Mouse (Mus musculus) ovary, postnatal 36 days (tissue): Measurements from ENCODE around the gene Gpr27.
A peak's percentile ranks its signal among the peaks of the same experiment; 100 is the strongest.

ENCODE experiments used
- DNase-seq: peaks from one replicate; pipeline ENCODE4 v3.0.0; 2022; ENCODE audit warnings: low spot score, mixed read lengths

The Gpr27 gene

DNA sequence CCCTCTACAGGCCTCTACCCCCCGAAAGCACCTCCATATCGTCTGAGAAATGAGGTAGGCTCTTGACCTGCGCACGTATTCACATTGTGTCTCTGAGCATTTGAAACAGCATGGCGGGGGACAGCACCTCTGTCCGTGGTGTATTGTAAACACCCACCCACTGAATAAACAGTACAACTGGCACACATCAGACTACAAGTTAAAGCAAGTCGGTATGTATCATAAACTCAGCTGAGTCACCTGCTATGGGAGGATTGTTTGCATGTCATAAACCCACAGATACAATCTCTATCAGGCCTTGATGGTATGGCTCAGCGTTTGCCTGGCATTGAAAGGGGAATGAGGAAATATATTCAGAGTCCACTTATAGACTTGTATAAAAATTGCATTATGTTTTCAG lies 15.2 kb upstream of the Gpr27 start:
- DNase-seq = no peak

DNA sequence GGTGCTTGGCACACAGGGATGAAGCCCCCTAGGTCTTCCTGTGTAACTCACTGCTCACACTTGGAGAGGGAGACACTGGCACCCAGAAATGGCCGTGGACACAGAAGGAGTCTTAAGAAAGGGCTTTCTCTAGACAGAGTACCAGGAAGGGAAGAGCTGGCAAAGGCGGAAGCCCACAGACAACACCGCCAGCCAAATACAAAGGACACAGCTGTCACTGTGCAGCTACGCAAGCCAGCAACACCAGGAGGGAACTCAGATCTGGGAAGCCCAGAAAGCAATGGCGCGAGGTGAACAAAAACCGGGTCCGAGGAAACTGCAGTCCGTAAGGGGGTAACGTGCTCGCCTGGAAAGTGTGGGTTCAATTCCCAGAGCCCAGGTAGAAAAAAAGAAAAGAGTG lies 14.4 kb upstream of the Gpr27 start:
- DNase-seq = no peak

DNA sequence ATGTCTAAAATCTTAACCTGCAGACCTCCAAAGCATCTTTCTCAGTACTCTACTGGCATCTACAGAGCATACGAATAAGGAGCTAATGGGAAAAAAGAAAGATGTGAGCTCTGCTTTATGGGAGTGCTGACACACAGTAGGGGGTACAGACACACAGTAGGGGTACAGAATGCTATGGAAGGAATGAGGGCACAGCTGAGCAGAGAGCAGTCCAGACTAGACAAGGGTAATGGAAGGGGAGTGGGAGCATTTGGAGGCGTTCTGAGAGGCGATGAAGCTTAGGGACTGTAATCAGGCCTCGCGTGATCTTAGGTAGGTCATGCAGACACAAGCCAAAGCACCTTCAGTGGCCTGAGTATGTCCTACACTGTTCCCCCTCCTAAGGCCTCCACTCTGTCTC lies 8.5 kb upstream of the Gpr27 start:
- DNase-seq = no peak

DNA sequence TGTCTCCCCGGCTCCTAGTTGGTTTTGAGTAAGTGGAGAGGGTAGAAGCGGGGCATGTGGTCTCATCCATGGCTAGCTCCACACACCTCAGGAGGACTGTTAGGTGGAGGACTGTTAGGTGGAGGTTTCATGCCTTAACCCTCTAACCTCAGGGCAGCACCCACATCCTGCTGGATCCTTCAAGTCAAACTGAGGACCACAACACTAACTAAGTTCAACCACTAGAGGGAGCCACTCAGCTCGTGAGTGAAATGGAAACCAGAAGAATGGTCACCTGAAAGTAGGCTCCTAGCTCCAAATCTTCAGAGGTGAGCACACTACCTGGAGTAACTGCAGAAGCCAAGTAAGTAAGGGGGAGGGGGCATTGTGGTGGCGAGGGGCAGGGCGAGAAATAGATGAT lies 7.6 kb upstream of the Gpr27 start:
- DNase-seq = no peak

DNA sequence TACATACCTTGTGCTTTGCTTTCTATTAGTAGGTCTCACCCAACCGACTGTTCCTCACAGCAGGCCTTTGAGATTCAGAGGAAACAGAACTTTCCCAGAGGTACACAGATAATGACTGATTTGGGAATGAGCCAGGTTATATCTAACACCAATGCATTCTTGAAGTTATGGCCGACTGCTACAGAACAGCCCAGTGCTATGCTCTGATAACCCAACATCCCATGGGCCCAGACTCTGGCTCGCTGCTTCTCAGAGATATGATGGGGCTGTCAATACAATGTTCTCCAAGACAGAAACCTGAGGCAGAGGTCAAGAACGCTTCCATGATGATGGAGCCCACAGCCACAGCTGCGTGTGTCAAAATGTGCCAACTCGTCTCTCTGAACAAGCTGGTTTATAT lies 4.0 kb upstream of the Gpr27 start:
- DNase-seq = no peak

DNA sequence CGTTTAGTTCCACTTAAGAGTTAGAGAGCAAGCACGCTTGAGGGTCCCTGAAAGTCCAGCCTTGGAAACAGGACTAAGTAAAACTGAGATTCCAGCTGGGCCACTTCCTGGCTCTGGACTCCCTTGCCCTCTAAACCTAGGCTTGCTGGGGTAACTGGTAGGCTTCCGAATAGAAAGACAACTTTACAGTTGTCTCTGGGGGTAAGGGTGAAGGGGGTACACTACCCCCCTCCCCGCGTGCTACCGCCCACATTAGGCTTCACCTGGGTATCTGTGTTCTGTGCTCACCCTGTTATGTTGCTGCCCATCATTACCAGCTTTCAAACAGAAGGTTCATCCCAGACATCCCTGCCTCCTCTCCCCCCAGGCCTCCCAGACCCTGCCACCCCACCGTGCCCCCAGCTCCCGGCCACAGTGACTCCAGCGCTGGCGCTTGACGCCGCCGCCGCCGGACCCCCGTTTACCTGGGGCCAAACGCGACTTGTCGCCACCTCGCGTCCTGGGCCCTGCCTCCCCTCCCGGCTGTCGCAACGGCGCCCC lies 743 bp upstream of the Gpr27 start:
- DNase-seq = no peak

DNA sequence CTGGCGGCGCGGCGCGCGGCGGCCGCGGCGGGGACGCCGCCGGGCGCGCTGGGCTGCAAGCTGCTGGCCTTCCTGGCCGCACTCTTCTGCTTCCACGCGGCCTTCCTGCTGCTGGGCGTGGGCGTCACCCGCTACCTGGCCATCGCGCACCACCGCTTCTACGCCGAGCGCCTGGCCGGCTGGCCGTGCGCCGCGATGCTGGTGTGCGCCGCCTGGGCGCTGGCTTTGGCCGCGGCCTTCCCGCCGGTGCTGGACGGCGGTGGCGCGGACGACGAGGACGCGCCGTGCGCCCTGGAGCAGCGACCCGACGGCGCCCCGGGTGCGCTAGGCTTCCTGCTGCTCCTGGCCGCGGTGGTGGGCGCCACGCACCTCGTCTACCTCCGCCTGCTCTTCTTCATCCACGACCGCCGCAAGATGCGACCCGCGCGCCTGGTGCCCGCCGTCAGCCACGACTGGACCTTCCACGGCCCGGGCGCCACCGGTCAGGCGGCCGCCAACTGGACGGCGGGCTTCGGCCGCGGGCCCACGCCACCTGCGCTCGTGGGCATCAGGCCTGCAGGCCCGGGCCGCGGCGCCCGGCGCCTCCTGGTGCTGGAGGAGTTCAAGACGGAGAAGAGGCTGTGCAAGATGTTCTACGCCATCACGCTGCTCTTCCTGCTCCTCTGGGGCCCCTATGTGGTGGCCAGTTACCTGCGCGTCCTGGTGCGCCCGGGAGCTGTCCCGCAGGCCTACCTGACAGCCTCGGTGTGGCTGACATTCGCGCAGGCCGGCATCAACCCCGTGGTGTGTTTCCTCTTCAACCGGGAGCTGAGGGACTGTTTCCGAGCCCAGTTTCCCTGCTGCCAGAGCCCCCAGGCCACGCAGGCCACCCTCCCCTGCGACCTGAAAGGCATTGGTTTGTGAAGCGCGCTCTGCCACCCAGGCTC lies 700 bp downstream of the Gpr27 start:
- DNase-seq = peak; percentile 43

DNA sequence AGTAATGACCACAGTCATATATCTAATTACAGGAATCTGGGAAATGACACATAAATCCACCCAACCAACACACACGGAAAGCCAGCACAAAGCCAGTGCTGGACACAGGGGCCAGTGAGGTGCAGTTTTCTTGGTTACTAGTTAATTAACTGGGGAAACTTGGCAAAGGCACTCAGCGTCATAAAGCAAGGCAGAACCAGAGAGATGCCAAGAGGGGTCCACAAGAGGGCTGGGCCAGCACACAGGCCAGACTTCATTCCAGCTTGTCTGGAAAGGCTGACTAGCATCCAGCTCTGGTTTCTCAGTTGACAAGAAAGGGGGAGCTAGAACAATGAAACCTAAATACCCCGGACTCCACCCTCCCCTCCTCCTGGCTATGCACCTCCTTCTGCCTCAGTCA lies 8.0 kb downstream of the Gpr27 start:
- no peak for DNase-seq

DNA sequence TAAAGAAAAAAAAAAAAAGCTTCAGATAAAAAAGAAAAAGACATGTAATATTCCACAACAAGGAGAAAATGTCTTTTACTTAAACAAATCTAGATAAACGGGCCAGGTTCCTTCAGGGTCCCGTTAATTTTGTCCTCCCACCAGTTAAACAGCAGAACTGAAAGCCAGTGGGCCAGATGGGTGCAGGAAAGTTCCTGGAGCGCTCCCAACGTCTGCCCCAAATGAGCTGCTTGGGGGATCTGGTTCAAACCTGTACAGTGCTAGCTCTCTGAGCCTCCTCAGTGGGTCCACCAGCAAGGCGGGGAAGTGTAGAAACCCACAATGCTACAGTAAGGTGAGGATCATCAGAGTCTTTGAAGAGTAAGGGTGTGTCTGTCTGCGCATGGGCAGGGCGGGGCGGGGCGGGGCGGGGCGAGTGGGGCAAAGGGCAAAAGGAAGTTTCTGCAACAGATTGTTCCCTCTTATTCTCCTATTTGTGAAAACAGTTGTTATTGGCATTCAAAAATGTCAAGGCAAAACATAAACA lies 19.2 kb downstream of the Gpr27 start:
- DNase-seq = no peak

DNA sequence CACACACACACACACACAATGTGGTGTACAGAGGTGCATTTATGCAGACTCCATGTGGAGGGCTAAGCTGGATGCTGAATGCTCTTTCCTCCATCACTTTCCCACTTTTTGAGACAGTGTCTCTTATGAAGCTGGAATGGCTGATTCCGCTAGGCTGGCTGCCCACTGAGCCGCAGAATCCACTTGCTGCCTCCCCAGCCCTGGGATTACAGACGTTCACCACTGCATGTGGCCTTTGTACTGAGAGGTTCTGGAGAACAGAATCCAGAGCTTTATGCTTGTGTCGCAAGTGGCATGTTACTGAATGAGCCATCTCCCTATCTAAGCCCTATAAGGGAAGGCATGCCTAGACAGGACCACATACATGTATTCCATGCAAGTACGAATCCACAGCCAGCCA lies 20.8 kb downstream of the Gpr27 start:
- DNase-seq = no peak

DNA sequence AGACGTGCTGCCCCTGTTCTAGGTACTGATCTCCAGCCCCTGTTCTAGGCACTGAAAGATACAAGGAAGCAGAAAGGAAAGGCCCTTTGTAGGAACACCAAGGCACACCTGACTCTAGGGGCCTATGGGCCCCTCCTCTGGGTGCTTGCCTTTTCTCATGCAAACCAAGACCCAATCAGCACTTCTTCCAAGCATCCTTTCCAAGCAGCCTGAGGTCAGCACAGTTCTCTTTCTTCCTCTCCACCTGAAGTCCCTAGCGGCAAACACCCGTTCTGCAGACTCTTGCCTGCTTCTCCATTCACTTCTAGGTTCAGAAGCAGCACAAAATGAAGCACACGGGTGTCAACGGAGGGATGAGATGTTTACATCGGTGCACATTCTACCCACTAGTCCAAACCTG lies 22.7 kb downstream of the Gpr27 start:
- DNase-seq = no peak

DNA sequence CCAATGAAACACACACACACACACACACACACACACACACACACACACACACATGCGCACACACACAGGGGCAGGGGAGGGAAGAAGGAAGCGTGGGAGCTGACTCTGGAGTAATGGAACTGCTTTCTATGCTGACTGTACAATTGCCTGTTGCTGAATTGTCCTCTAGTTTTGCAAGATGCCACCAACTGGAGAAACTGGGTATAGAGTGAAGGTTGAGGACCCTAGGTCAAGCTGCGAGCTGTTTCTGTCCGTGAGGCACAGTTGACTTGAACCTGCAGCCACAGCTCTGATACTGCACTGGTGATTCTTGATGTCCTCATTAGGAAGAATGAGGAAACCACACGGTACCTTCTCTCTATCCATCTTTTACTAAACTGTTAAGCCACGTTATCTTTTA lies 23.4 kb downstream of the Gpr27 start:
- DNase-seq = no peak

DNA sequence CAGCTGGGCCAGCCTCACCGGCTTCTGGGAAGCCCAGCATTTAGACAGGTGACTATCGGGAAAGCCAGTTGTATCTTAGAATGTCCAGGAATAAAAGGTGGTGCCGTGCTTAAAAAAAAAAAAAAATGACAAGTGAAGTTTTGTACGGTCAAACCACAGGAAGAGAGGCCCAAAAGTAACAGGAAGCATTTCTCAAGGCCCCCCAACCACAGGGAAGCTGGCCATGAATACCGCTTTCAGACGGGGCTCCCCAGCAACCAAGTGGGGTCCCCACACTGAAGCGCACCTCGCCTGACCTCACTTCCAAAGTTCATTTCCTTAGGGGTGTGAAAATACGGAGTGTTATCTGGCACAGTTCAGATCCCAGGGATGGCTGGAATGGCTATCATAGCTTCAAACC lies 28.6 kb downstream of the Gpr27 start:
- DNase-seq = no peak

DNA sequence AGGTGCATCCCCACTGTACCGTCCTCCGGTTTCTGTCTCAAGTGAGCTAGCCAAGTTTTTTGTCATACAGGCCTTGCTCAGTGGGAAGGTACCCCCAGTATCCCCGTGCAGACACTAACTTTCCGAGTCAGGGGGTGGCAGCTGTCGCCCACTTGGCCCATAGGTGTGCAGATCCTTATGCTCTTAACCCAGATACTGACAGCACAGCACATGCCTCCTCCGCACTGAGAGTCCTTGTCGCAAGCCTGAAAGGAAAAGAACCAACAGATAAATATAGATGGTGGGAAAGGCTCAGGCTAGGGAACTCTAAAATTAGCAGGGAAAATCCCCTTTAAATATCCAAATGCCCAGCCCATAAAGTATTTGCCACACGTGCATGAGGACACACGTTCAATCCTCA lies 29.9 kb downstream of the Gpr27 start:
- DNase-seq = no peak

DNA sequence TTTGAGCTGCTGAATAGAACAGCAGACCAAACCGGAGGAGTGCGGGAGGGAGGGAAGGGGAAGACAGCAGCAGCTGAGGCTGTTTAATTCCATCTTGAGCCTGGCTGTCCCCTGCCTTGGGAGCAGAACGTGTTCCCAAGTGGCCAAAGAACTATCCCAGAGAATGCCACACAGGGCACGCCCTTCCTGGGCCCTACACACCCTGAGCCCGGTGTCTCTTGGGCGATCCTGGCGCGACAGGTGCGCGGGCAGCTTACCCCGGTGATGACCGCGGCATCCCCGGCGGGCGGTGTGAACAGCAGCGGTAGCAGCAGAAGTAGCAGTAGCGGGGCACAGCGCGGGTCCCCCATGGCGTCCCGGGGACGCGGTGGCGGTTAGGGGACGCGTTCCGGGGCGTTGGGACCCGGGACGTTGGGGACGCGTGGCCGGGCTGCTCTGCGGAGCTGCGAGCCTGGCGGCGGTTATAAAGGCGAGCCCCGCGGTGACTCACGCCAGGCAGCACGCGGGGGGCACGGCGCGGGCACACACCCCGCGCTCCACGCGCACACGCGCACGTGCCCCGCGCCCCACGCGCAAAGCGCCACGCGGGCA lies 33.6 kb downstream of the Gpr27 start, which contains the start of gene Prok2:
Prok2 (minus strand) TSS at position 422 of the 591 bp plus-strand sequence.
- peak; percentile 15 for DNase-seq

DNA sequence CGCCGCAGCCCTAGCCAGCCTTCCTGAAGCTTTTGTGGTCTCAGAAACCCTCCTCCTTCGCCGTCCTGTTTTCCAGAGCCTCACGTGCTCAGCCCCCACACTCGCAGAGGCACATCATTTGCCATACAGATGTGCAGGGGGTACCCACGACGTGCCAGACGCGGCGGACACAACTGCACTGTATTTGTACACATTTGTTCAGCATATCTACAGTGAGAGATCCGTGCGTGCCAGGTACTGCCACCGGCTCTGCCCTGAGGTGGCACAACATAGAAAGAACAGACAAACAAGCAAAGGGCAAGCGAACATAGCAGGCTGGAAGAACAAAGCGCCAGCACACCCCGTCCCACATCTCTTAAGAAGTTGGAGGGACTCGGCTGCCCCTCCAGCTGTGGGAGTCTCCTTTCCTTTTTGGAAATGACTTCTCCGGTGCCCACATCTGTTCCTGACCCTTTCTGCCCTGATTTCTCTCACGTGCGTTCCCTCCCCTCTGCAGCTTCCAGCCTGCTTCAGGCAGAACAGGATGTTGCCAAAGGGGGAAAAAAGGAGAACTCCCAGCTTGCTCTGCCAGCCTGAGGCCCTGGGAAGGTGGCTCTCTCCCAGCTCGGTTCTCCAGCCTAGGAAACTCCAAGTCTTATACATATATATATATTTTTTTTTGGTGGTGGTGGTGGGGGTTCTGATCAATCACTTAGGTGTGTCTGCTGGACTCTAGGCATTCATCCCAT lies 34.3 kb downstream of the Gpr27 start:
- peak; percentile 4 for DNase-seq

DNA sequence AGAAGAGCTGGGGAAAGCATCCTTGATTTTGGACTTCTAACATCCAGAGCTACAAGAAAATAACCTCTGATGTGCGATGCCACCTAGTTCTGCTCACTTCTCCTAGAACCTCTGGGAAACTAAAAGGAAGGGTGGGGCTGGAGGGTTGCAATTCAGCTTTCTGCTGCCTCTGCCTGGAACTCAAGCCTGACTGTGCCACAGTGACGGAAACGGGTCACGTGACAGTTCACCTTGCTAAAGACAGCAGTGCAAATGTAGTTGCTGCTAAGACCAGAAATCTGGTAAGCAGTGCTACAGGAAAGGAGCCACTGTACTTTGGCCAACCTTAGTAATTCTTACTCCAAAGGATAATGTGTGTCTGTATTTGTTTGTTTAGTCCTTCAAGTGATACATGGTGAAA lies 37.4 kb downstream of the Gpr27 start:
- DNase-seq = no peak

DNA sequence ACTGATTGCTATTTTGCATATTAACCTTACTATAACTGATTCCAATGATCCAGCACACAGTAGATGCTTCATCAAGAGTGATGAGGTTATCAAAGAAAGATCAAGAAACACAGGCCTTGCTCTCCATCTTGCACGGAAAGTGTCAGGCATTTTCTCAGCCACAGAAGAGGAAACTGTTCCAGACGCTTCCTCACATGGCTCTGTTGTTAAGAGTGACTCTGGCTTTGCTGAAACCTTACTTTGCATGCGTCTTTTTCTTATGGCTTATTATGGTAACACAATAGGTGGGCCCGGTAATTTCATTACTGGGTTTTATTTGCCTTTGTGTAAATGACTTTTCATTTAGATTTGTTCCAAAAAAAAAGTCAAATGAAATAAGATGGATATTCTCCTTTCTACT lies 39.4 kb downstream of the Gpr27 start:
- DNase-seq = no peak

DNA sequence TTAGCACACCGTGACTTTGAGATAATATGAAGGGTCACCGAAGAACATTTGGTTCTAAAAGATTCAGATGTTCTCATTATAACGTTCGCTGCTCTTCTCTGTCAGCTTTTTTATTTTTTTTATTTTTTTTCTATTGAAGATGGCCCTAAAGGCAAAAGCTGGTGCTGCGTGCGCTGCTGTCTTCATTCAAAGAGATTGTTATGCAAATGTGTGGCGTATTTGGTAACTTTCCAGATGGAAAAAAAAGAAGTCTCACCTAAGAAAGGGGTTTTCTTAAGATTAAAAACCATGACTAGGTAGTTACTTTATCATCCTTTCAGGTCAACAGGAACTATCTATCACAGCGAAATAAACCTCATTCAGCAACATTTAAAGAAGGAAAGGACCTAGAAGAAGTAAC lies 40.2 kb downstream of the Gpr27 start:
- no peak for DNase-seq

DNA sequence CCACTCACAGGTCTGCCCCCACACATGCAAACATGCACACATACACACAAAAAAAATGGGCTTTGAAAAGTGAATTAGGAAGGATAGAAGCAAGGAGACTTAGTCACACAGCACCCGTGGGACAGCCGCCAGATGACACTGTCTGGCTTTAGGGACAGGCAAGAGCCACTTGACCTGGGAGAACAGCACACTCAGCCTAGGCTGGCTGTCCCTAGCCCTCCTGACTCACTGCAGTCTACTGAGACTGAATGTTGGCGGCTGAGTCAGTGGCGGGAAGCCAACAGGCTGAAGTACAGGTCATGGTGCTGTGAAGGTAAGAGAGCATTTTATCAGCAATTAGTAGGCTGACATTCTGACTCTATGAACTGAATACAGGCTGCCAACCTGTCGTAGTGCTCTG lies 42.2 kb downstream of the Gpr27 start:
- DNase-seq = no peak

DNA sequence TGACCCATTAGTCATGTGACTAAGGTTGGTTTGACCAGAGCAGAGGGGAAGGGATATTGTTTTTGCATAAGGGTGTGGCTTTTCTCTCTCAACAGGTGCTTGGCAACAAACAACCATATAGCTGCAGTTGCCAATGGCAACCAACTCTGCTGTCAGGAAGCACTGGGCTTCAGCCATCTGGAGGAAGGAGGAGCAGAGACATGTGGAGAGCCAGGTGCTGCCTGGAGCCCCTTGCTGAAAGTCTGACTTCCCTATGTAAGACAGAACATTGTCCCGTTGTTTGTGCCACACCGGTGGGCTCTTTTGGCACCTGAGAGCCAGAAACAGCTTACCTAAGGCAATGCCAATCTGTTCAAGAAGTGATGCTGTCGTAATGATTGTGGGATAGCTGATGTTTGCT lies 50.4 kb downstream of the Gpr27 start:
- DNase-seq = no peak
